Mouse (Mus musculus) lung, postnatal 0 days (tissue): ENCODE results near the gene Ubr3.

Source experiments
- CTCF ChIP-seq: IDR thresholded peaks from 2 replicates; pipeline ENCODE4 v1.5.1; 2016; ENCODE audit warnings: antibody characterized with exemption, mild to moderate bottlenecking
- EP300 ChIP-seq: IDR thresholded peaks from 2 replicates; pipeline ENCODE4 v1.6.1; 2016; ENCODE audit warnings: antibody characterized with exemption, mild to moderate bottlenecking, control low read depth

- no peak for TF ChIP-seq EP300
- no peak for TF ChIP-seq CTCF
Observed at GRCm38 (mm10) chr2:69890843-69891242, 6.2 kb upstream of the Ubr3 start.
